Mouse (Mus musculus): ENCODE results near the gene Rpl32. TPM values are rescaled to one million over a fixed set of nuclear protein-coding genes. Genes with fewer than 3 reads are reported as not detected.

The Rpl32 gene
- polyA plus RNA-seq, 2 experiments, result 1,510 to 1,878 TPM

GRCm38 (mm10) chr6:115845006-115845405 is 36.5 kb upstream of the Rpl32 start:
- H3K36me3 ChIP-seq (replicated peaks; ENCODE audit: control insufficient read depth, insufficient read depth, low read depth), result peaks cover 41% of the 10 kb centered on the region

DNA sequence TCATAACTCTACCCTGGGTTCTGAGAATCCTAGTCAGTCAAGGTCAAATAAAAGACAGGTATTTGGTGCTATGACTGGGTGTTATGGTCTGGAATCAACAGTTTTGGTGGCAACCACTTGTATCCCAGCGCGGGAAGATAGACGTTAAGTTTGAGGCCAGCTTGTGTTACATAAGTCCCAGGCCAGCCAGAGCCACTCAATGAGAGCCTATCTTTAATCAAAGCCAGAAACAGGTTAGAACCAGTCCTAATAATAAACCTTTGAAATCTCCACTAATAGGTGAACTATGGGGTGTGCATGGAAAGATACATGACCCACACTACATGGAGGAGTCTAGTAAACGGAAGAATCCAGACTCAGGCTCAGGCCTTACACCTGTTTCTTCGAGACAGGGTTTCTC is 30.2 kb upstream of the Rpl32 start:
- peak overlapping the region; percentile 82 for H3K4me2 ChIP-seq (ENCODE audit: low read depth)
- no peak overlapping the region for H3K27ac ChIP-seq
- WGBS (ENCODE audit: insufficient replicate concordance), result 66% methylated on average over 5 of the region's 5 CpGs
- H3K4me3 ChIP-seq (ENCODE audit: insufficient read depth in 1 of 2, low read depth in 2 of 2, low read length in 2 of 2), result peak overlapping the region in 1 of 2 experiments; percentile 50; a peak in 2 of 4 replicates
- H3K9me3 ChIP-seq (ENCODE audit: control insufficient read depth, low read length), result no peaks in the 10 kb centered on the region
- H3K4me1 ChIP-seq (replicated peaks; ENCODE audit: control insufficient read depth in 2 of 2, insufficient read depth in 2 of 2, low read length in 1 of 2), result peaks cover 3 to 16% of the 10 kb centered on the region in 2 experiments; a peak in 3 of 4 replicates
- H3K27me3 ChIP-seq (ENCODE audit: control insufficient read depth, insufficient read depth, low read length), result no peaks in the 10 kb centered on the region
- TF ChIP-seq EP300 (IDR thresholded peaks at IDR 0.05; ENCODE audit: low read depth), result no peak
- no peak for TF ChIP-seq CTCF (IDR thresholded peaks at IDR 0.05; ENCODE audit: low read depth)
- DNase-seq (ENCODE audit: low read depth in 3 of 3, low spot score in 3 of 3), result no peak
- ATAC-seq (ENCODE audit: insufficient read depth), result peak; percentile 26; the same call in 1 of the 2 replicates
- H3K9ac ChIP-seq (replicated peaks), result no peak overlapping the region
- H3K36me3 ChIP-seq (replicated peaks; ENCODE audit: control insufficient read depth, insufficient read depth, low read depth), result peaks cover 9% of the 10 kb centered on the region

More at GRCm38 (mm10) chr6:115845006-115845405, 36.5 kb upstream of the Rpl32 start:
- Histone ChIP-seq H3K9me3 (ENCODE audit: control insufficient read depth, low read length) (no peaks in the 10 kb centered on the region), H3K4me1 (replicated peaks; ENCODE audit: control insufficient read depth in 2 of 2, insufficient read depth in 2 of 2, low read length in 1 of 2) (no peaks in the 10 kb centered on the region), H3K4me3 (ENCODE audit: insufficient read depth in 1 of 2, low read depth in 2 of 2, low read length in 2 of 2) (no peak overlapping the region), H3K4me2 (ENCODE audit: low read depth) (no peak overlapping the region), H3K27me3 (ENCODE audit: control insufficient read depth, insufficient read depth, low read length) (no peaks in the 10 kb centered on the region), H3K27ac (no peak overlapping the region), H3K9ac (replicated peaks) (no peak overlapping the region)
- TF ChIP-seq CTCF (IDR thresholded peaks at IDR 0.05; ENCODE audit: low read depth) (no peak), EP300 (IDR thresholded peaks at IDR 0.05; ENCODE audit: low read depth) (no peak)
- ATAC-seq (ENCODE audit: insufficient read depth) (no peak), DNase-seq (ENCODE audit: low read depth in 3 of 3, low spot score in 3 of 3) (no peak)
- 89% methylated on average over 4 of the region's 4 CpGs for WGBS (ENCODE audit: insufficient replicate concordance)

DNA sequence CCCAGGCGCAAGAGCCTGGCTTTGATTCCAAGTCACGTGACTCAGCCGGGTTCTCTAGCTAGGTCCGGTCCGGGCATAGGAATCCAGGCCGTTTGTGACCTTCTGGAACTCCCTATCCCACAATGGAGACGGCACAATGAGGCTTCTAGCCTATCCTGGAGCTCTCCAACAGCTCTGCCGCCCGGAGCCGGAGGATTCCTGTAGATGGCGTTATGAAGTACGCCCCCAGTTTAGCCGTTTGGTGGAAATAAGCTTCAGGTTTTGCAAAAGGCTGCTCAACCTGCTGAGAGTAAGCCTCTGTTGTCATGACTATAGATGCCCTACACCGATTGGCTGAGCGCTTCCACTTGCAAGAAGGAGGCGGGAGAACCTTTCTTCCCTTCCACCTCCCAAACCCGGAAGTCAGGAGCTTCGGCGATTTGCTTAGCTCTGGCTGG is 29.6 kb upstream of the Rpl32 start, which contains the start of gene Efcab12:
Efcab12 (minus strand) TSS at position 252 of the 437 bp plus-strand sequence.
- TF ChIP-seq CTCF (IDR thresholded peaks at IDR 0.05; ENCODE audit: low read depth), result no peak
- TF ChIP-seq EP300 (IDR thresholded peaks at IDR 0.05; ENCODE audit: low read depth), result no peak
- no peaks in the 10 kb centered on the region for H3K27me3 ChIP-seq (ENCODE audit: control insufficient read depth, insufficient read depth, low read length)
- no peak within 1 kb of the TSS for H3K27ac ChIP-seq
- DNase-seq (ENCODE audit: low read depth in 3 of 3, low spot score in 3 of 3) (peak; percentile 61 to 76 (median 67)), ATAC-seq (ENCODE audit: insufficient read depth) (peak; percentile 86)
- H3K9me3 ChIP-seq (ENCODE audit: control insufficient read depth, low read length), result no peaks in the 10 kb centered on the region
- peaks cover 5% of the 10 kb centered on the region; the same call in 1 of the 2 replicates for H3K36me3 ChIP-seq (replicated peaks; ENCODE audit: control insufficient read depth, insufficient read depth, low read depth)
- peak within 1 kb of the TSS; percentile 39; the same call in 1 of the 2 replicates for H3K9ac ChIP-seq (replicated peaks)
- peaks cover 3 to 16% of the 10 kb centered on the region in 2 experiments; a peak in 3 of 4 replicates for H3K4me1 ChIP-seq (replicated peaks; ENCODE audit: control insufficient read depth in 2 of 2, insufficient read depth in 2 of 2, low read length in 1 of 2)
- 4% methylated on average over 19 of the region's 19 CpGs for WGBS (ENCODE audit: insufficient replicate concordance)
- peak within 1 kb of the TSS; percentile 82 for H3K4me2 ChIP-seq (ENCODE audit: low read depth)
- H3K4me3 ChIP-seq (ENCODE audit: insufficient read depth in 1 of 2, low read depth in 2 of 2, low read length in 2 of 2), result peak within 1 kb of the TSS; percentile 48 to 50

DNA sequence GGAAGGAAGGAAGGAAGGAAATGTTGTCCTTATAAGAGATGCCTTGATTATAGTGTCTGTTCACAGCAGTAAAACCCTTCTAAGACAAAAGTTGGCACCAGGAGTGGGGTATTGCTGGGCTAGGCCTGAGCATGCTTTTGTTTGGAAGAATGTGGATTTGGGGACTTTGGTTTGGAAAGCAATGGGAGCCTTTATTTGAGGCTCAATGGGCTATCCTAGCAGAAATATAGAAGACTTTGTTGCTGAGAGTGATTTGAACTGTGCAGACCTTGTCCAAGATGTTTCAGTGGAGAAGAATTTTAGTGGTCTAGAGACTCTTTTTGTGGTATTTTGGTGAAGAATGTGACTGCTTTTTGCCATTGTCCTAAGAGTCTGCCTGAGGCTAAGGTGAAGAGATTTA is 25.3 kb upstream of the Rpl32 start:
- TF ChIP-seq CTCF (IDR thresholded peaks at IDR 0.05; ENCODE audit: low read depth) (no peak), EP300 (IDR thresholded peaks at IDR 0.05; ENCODE audit: low read depth) (no peak)
- Histone ChIP-seq H3K9ac (replicated peaks) (no peak overlapping the region), H3K9me3 (ENCODE audit: control insufficient read depth, low read length) (no peaks in the 10 kb centered on the region), H3K4me3 (ENCODE audit: insufficient read depth in 1 of 2, low read depth in 2 of 2, low read length in 2 of 2) (no peak overlapping the region), H3K4me1 (replicated peaks; ENCODE audit: control insufficient read depth in 2 of 2, insufficient read depth in 2 of 2, low read length in 1 of 2) (peaks cover 10 to 28% of the 10 kb centered on the region in 2 experiments), H3K27me3 (ENCODE audit: control insufficient read depth, insufficient read depth, low read length) (no peaks in the 10 kb centered on the region), H3K4me2 (ENCODE audit: low read depth) (no peak overlapping the region), H3K27ac (no peak overlapping the region), H3K36me3 (replicated peaks; ENCODE audit: control insufficient read depth, insufficient read depth, low read depth) (no peaks in the 10 kb centered on the region)
- ATAC-seq (ENCODE audit: insufficient read depth) (no peak), DNase-seq (ENCODE audit: low read depth in 3 of 3, low spot score in 3 of 3) (no peak)

DNA sequence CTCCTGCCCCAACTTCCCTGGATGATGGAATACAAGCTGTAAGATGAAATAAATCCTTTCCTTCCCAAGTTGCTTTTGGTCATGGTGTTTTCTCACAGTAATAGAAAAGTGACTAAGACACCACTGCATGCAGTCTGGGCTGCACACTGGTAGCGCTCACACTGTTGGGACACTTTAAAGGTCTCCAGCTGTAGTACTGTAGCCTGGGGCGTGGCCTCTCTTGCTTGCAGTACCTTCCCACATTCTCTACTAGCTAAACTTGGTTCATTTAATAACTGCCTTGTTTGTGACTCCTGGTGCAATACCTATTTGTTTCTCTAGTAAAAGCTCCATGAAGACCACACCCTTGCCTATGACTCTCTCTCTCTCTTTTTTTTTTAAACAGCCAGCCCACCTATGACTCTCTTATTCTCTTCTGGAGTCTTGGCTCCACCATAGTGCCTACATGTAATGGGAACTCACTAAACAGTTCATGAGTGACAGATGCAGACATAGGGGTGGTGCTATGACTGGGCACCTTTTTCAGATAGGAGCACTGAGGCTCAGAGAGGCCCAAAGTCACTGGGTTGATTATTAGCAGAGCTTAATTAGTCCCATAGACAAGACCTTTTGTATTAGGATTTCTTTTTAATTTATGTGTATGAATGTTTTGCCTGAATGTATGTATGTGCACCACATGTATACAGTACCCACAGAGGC is 23.8 kb upstream of the Rpl32 start:
- Histone ChIP-seq H3K4me3 (ENCODE audit: insufficient read depth in 1 of 2, low read depth in 2 of 2, low read length in 2 of 2) (no peak overlapping the region), H3K9me3 (ENCODE audit: control insufficient read depth, low read length) (no peaks in the 10 kb centered on the region), H3K27ac (no peak overlapping the region), H3K36me3 (replicated peaks; ENCODE audit: control insufficient read depth, insufficient read depth, low read depth) (no peaks in the 10 kb centered on the region), H3K4me2 (ENCODE audit: low read depth) (no peak overlapping the region), H3K4me1 (replicated peaks; ENCODE audit: control insufficient read depth in 2 of 2, insufficient read depth in 2 of 2, low read length in 1 of 2) (peaks cover 7 to 17% of the 10 kb centered on the region in 2 experiments), H3K9ac (replicated peaks) (no peak overlapping the region), H3K27me3 (ENCODE audit: control insufficient read depth, insufficient read depth, low read length) (no peaks in the 10 kb centered on the region)
- WGBS (ENCODE audit: insufficient replicate concordance), result 72% methylated on average over 2 of the region's 2 CpGs
- DNase-seq (ENCODE audit: low read depth in 3 of 3, low spot score in 3 of 3) (no peak), ATAC-seq (ENCODE audit: insufficient read depth) (peak; percentile 50)
- TF ChIP-seq EP300 (IDR thresholded peaks at IDR 0.05; ENCODE audit: low read depth) (no peak), CTCF (IDR thresholded peaks at IDR 0.05; ENCODE audit: low read depth) (no peak)

Data from liver, embryonic 14.5 days (tissue).